Mouse (Mus musculus) bone marrow, adult 2 months (tissue): ENCODE results near the gene Srd5a2.

ENCODE experiments used
- CTCF ChIP-seq: fragments of 200-500 bp; IDR thresholded peaks from 2 replicates; pipeline ENCODE4 v1.5.1; 2011; ENCODE audit warnings: low read length, control low read depth; ENCODE audit not compliant: control insufficient read depth, insufficient read depth
- POLR2A ChIP-seq: fragments of 200-500 bp; IDR thresholded peaks from 2 replicates; pipeline ENCODE4 v1.6.1; 2011; ENCODE audit warnings: low read depth, mild to moderate bottlenecking, control low read depth, low read length, borderline replicate concordance; ENCODE audit not compliant: control insufficient read depth

DNA sequence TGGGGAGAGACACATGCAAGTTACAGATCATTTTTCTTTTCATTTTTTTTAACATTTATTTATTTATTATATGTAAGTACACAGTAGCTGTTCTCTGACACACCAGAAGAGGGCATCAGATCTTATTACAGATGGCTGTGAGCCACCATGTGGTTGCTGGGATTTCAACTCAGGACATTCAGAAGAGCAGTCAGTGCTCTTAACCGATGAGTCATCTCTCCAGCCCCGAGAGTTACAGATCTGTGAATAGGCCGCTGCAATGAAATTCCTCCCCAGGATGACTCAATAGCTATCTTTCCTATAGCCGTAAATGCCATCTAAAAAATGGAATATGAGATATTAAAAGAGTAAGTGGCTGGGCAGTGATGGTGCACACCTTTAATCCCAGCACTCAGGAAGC lies 35.7 kb upstream of the Srd5a2 start:
- TF ChIP-seq CTCF = no peak
- no peak for TF ChIP-seq POLR2A
